Mouse (Mus musculus) embryo, embryonic 11.5 days (tissue): ENCODE measurements around the gene Ist1.

Experiments used
- DNase-seq: peaks from one replicate; pipeline ENCODE4 v3.0.0-alpha.2; 2012; ENCODE audit warnings: low read depth, low spot score

The Ist1 gene

GRCm38 (mm10) chr8:109693146-109693900, at the start of gene Ist1:
Ist1 (minus strand) TSS chr8:109693260.
- peak; percentile 100 for DNase-seq

- DNase-seq = no peak
Measured at GRCm38 (mm10) chr8:109738049-109738380, 45.0 kb upstream of the Ist1 start.

DNA sequence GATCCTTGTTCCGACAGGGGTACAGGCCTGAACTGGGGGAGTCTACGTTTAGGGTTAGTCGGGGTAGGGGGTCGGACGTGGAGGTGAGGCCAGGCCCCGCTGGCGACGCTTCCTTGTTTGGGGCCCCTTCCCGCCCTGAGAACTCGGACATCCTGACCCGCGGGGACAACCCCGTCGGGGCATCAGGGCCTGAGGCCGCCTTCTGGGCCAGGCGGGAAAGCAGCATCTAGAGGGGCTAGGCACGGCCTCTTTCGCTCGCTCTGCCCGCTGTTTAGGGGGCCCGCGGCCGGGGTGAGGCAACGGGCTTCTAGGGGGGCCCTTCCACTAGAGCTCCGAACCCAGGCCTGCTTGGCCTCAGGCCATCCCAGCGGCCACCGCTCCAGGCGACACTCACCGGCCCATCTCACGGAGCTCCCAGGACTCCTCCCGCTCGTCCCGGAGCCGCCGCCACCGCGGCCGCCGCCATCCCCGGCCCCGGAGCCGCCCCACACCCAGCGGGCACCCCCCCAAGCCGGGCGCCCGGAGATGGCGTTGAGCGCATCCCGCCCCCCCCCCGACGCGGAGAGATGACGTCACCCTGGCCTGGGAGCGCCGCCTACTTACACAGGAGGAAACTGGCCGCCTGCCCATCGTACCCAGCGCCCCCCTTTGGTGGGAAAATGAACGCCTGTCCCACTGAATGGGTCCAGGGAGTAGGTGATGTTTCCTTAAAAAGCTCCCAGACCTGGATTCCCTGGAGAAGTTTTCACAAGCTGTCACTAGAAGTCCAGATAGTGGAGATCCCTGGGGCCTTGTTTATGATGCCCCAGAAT, 44.4 kb upstream of the Ist1 start, which contains the start of gene Atxn1l:
Gene Atxn1l (minus strand): TSS at position 503 of the 812 bp plus-strand sequence.
- peak; percentile 87 for DNase-seq

DNA sequence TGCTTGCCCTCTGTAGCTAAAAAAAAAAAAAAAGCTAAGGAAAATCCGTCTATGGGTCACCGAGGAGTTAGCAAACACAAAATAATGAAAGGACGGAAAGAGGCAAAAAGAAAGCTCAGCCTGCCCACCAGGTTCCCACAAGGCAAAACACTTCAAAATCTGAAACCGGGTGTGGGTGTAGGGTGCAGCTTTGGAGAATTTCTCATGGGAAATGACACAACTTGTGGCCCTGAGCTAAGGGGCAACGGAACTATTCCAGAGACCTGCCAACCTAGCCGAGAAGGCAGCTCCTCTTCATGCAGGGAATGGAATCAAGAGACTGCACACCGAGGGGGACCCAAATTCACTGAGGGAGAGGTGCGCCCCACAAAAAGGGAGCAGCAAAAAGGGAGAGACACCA, 43.8 kb upstream of the Ist1 start:
- no peak for DNase-seq

DNA sequence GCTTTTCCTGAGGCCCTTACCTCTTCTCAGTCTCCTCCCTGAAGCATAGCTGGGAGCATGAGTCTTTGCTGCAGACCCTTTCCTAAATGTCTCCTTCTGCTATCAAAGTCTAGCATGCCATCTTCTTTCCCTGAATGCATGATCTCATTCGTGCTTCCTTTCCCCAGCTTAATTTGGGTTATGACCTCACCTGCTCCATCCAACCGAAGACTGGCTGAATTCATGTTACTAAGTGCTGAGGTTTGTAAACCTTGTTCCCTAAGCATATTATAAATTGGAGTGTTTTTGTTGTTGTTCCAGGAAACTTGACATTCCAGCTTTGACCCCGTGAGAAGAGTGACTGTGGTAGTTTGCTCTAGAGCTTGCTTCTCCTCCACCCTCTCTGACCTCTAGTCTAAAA, 41.0 kb upstream of the Ist1 start:
- no peak for DNase-seq

DNA sequence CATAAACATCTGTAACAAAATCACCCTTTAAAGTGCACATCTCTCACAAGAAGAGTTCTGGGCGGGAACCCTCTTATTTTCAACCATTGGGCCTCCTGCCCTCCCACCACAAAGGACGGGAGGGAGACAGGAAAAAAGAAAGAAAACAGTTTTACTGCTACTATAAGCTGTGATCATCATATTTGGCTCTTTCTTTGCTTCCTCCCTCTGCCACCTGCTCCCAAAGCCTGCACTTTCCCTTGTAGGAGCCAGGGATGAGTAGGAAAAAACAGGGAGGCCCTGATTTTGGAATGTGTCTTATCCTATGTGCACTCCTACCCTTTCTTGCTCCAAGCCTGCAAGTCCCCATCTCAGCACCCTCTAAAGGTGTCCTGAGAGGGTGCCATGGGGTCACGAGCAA, 38.0 kb upstream of the Ist1 start:
- DNase-seq = no peak

GRCm38 (mm10) chr8:109725106-109725505, 32.0 kb upstream of the Ist1 start:
- DNase-seq = no peak

- no peak for DNase-seq
Measured at GRCm38 (mm10) chr8:109714961-109715360, 21.9 kb upstream of the Ist1 start.

DNA sequence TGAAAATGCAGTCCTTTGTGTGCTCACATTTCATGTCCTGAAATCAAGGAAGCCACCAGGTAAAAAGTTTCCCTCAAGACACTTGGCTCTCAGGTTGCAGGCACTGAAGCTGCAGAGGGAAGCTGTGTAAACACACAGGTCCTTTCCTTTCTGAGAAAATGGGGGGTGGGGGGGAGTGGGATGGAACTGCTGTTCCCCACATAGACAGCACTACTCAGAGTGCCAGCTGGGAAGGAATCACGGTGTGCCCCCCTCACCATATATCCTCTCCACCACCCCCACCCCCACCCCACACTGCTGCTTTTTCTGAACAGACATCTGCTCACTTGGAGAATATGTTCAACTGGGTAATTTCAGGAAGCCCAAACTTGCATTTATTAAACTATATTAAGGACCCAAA, 19.5 kb upstream of the Ist1 start:
- no peak for DNase-seq

GRCm38 (mm10) chr8:109707921-109708320, 14.9 kb upstream of the Ist1 start:
- DNase-seq = no peak

- peak; percentile 48 for DNase-seq
Measured at GRCm38 (mm10) chr8:109706874-109707237, 13.8 kb upstream of the Ist1 start.

GRCm38 (mm10) chr8:109706076-109706873, 13.2 kb upstream of the Ist1 start:
- peak; percentile 13 for DNase-seq

DNA sequence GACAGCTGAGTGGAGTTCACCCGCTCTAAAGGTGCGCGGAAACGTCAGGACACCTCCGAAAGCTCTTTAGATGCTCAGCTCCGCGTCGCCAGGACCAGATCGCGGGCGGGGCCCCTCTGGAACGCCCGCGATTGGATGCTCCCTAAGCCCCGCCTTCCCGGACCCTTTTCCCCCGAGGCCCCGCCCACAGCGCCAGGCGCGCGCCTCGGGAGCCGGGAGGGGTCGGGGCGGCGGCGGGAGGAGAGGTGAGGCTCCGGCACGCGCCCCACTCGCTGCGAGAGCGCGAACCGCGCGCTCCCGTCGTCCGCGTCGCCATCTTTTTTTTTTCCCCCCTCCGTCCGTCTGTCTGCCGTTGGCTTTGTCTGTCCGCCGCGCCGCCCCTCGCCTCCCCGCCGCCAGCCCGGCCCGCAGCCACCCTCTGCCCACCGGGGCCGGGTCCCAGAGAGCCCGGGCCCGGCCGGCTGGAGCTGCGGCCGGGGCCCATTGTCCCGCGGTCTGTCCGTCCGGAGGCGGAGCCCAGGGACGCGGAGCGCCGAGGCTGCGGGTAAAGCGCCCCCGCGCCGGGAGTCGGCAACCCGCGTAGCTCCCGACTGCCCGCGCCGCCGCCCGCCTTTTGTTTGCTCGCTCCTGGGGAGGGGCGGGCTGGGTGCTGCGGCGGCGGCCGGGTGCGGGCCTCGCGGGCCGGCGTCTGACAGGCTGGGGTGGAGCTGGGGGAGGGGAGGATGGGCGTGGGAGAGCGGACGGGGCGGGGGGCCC, 12.4 kb upstream of the Ist1 start, which contains the start of gene Zfp821:
Gene Zfp821 (plus strand): TSS at position 227 of the 756 bp plus-strand sequence.
- DNase-seq = peak; percentile 91

- no peak for DNase-seq
Measured at GRCm38 (mm10) chr8:109704565-109705319, 11.7 kb upstream of the Ist1 start.

- DNase-seq = no peak
Measured at GRCm38 (mm10) chr8:109698477-109698876, 5.4 kb upstream of the Ist1 start.

- DNase-seq = no peak
Measured at GRCm38 (mm10) chr8:109697754-109698153, 4.7 kb upstream of the Ist1 start.

DNA sequence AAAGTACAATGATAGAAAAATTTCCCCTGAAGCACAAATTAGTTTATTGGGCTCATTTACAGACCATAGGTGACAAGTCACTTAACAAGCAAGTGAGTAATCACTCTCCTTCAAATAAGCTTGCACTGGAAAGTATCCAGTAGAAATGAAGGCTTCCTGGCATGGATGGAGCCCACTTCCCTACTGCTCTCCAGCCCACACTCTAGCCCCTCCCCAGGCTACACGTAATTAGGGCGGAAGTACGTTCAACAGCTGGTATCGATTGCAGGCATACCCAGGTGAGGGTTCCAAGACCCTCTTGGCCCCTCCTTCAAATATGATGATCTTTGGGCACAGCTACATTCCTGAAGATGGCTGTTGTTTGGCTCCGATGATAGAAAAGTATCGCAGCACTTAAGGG, 1.1 kb upstream of the Ist1 start:
- DNase-seq = no peak

DNA sequence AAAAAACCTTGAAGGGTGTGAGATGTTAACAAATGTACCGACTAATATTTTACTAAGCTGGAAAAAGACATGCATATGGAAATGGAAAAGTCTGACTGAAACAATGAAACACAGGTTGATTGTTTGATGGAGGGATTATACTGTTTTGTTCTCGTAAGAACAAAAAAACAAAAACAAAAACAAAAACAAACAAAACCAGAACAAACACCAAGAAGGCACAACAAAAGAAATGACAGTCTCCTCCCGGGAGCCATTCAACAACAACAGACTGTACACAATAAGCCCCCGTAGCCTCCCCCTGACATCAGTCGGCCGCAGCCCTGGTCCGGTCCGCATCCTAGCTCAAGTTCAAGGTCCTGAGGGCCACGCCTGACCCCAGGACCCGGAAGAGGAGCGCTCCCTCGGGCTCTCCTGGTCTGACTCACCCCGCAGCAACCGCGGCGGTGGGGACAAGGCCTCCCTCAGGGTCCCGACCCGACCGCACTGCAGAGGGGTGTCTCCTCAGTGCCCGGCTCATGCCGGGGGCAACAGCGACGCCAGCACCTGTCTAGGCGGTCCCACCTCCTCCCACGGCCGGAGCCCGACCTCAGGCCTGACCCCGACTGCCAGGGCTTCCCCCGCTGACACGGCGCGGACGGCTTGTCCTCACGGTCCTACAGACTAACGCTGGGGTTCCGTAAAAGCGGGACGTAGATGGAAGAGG, 466 bp downstream of the Ist1 start:
- DNase-seq = no peak

DNA sequence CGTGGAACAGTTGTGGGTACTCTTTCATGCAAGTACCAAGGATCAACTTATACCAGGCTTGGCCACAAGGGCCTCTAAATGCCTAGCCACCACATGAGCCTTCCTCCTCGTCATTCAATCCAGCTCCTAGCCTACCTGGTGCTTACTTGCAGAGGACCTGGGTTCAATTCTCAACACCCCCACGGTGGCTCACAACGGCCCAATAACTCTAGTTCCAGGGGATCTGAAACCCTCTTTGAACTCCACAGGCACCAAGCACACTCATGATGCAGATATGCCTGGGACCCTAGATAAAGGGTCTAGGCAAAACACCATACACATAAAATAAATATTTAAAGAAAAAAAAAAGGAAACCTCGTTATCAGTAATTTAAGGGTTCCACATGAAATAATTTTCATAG, 1.3 kb downstream of the Ist1 start:
- DNase-seq = peak; percentile 14

GRCm38 (mm10) chr8:109687248-109687647, 5.8 kb downstream of the Ist1 start:
- DNase-seq = no peak
